Mouse (Mus musculus): ENCODE results near the gene Pla2g2e. TPM values are rescaled to one million over a fixed set of nuclear protein-coding genes. Genes with fewer than 3 reads are reported as not detected.
"Not testable (repeated sequence)": the region's sequence is repeated elsewhere in the genome, so short reads cannot be mapped to it uniquely, and the experiment has no call there.

The Pla2g2e gene
- polyA plus RNA-seq, 1 experiment from 2014 or later, result not detected

- Histone ChIP-seq H3K36me3 (no peaks in the 10 kb centered on the region), H3K4me1 (replicated peaks) (no peaks in the 10 kb centered on the region), H3K27me3 (peaks cover 14% of the 10 kb centered on the region; the same call in 1 of the 2 replicates), H3K27ac (no peak within 1 kb of the TSS), H3K9me3 (replicated peaks) (no peaks in the 10 kb centered on the region), H3K9ac (no peak within 1 kb of the TSS), H3K4me3 (replicated peaks) (no peak within 1 kb of the TSS), H3K4me2 (no peak within 1 kb of the TSS)
- ATAC-seq (ENCODE audit: low read depth), result no peak
- no peak for DNase-seq
- 41% methylated on average over 10 of the region's 10 CpGs for WGBS (ENCODE audit: insufficient replicate concordance)
Observed at GRCm38 (mm10) chr4:138863344-138863998, 14.3 kb upstream of the Pla2g2e start, which contains the start of gene Pla2g5. Gene Pla2g5 (minus strand): TSS chr4:138863482.

GRCm38 (mm10) chr4:138865092-138865491, 12.7 kb upstream of the Pla2g2e start:
- Histone ChIP-seq H3K4me1 (replicated peaks) (no peaks in the 10 kb centered on the region), H3K36me3 (no peaks in the 10 kb centered on the region), H3K27ac (no peak overlapping the region), H3K4me3 (replicated peaks) (no peak overlapping the region), H3K9ac (no peak overlapping the region), H3K27me3 (peaks cover 12% of the 10 kb centered on the region; the same call in 1 of the 2 replicates), H3K9me3 (replicated peaks) (no peaks in the 10 kb centered on the region), H3K4me2 (no peak overlapping the region)
- DNase-seq (no peak), ATAC-seq (ENCODE audit: low read depth) (no peak)
- 34% methylated on average over 5 of the region's 5 CpGs for WGBS (ENCODE audit: insufficient replicate concordance)

GRCm38 (mm10) chr4:138865991-138866390, 11.8 kb upstream of the Pla2g2e start:
- no peaks in the 10 kb centered on the region for H3K36me3 ChIP-seq
- H3K27ac ChIP-seq, result no peak overlapping the region
- no peaks in the 10 kb centered on the region for H3K4me1 ChIP-seq (replicated peaks)
- ATAC-seq (ENCODE audit: low read depth), result no peak
- WGBS (ENCODE audit: insufficient replicate concordance), result 45% methylated on average over 6 of the region's 6 CpGs
- H3K4me3 ChIP-seq (replicated peaks), result no peak overlapping the region
- no peak overlapping the region for H3K4me2 ChIP-seq
- no peaks in the 10 kb centered on the region for H3K9me3 ChIP-seq (replicated peaks)
- H3K9ac ChIP-seq, result no peak overlapping the region
- no peak for DNase-seq
- peaks cover 9% of the 10 kb centered on the region; the same call in 1 of the 2 replicates for H3K27me3 ChIP-seq

GRCm38 (mm10) chr4:138866413-138866812, 11.3 kb upstream of the Pla2g2e start:
- Histone ChIP-seq H3K9ac (no peak overlapping the region), H3K4me2 (no peak overlapping the region), H3K4me3 (replicated peaks) (no peak overlapping the region), H3K9me3 (replicated peaks) (no peaks in the 10 kb centered on the region), H3K36me3 (no peaks in the 10 kb centered on the region), H3K27ac (no peak overlapping the region), H3K27me3 (0 out of 2 replicates have a peak, but pooled peaks cover 9% of the 10 kb centered on the region), H3K4me1 (replicated peaks) (no peaks in the 10 kb centered on the region)
- WGBS (ENCODE audit: insufficient replicate concordance), result 10% methylated on average over 7 of the region's 7 CpGs
- ATAC-seq (ENCODE audit: low read depth) (no peak), DNase-seq (peak; percentile 32)

GRCm38 (mm10) chr4:138868666-138869065, 9.1 kb upstream of the Pla2g2e start:
- H3K9me3 ChIP-seq (replicated peaks), result no peaks in the 10 kb centered on the region
- H3K36me3 ChIP-seq, result no peaks in the 10 kb centered on the region
- no peak overlapping the region for H3K27ac ChIP-seq
- DNase-seq (no peak), ATAC-seq (ENCODE audit: low read depth) (no peak)
- H3K27me3 ChIP-seq, result 0 out of 2 replicates have a peak, but pooled peaks cover 9% of the 10 kb centered on the region
- no peak overlapping the region for H3K4me2 ChIP-seq
- H3K9ac ChIP-seq, result no peak overlapping the region
- 43% methylated on average over 8 of the region's 8 CpGs for WGBS (ENCODE audit: insufficient replicate concordance)
- H3K4me1 ChIP-seq (replicated peaks), result no peaks in the 10 kb centered on the region
- no peak overlapping the region for H3K4me3 ChIP-seq (replicated peaks)

- Histone ChIP-seq H3K27me3 (no peaks in the 10 kb centered on the region), H3K4me1 (replicated peaks) (no peaks in the 10 kb centered on the region), H3K27ac (no peak within 1 kb of the TSS), H3K4me2 (no peak within 1 kb of the TSS), H3K36me3 (no peaks in the 10 kb centered on the region), H3K9me3 (replicated peaks) (no peaks in the 10 kb centered on the region), H3K9ac (no peak within 1 kb of the TSS), H3K4me3 (replicated peaks) (no peak within 1 kb of the TSS)
- WGBS (ENCODE audit: insufficient replicate concordance), result 65% methylated on average over 6 of the region's 6 CpGs
- DNase-seq (no peak), ATAC-seq (ENCODE audit: low read depth) (no peak)
Observed at GRCm38 (mm10) chr4:138873864-138874263, 3.9 kb upstream of the Pla2g2e start, which contains the start of gene Gm13030. Gene Gm13030 (minus strand): TSS chr4:138873964.

- H3K27me3 ChIP-seq; DNase-seq; H3K4me1 ChIP-seq (replicated peaks); H3K36me3 ChIP-seq; H3K9ac ChIP-seq; ATAC-seq (ENCODE audit: low read depth); H3K4me2 ChIP-seq; H3K9me3 ChIP-seq (replicated peaks); H3K4me3 ChIP-seq (replicated peaks); H3K27ac ChIP-seq: not testable (repeated sequence)
- WGBS (ENCODE audit: insufficient replicate concordance), result 64% methylated on average over 2 of the region's 2 CpGs
Observed at GRCm38 (mm10) chr4:138875275-138875674, 2.5 kb upstream of the Pla2g2e start.

- Histone ChIP-seq H3K4me3 (replicated peaks) (no peak overlapping the region), H3K9me3 (replicated peaks) (no peaks in the 10 kb centered on the region), H3K4me2 (no peak overlapping the region), H3K36me3 (no peaks in the 10 kb centered on the region), H3K27ac (no peak overlapping the region), H3K27me3 (peaks cover 2% of the 10 kb centered on the region; the same call in 1 of the 2 replicates), H3K4me1 (replicated peaks) (no peaks in the 10 kb centered on the region), H3K9ac (no peak overlapping the region)
- 69% methylated on average over 2 of the region's 2 CpGs for WGBS (ENCODE audit: insufficient replicate concordance)
- DNase-seq (no peak), ATAC-seq (ENCODE audit: low read depth) (no peak)
Observed at GRCm38 (mm10) chr4:138875986-138876385, 1.8 kb upstream of the Pla2g2e start.

GRCm38 (mm10) chr4:138878783-138879182, 1.0 kb downstream of the Pla2g2e start:
- H3K27me3 ChIP-seq, result peaks cover 6% of the 10 kb centered on the region
- H3K9ac ChIP-seq, result no peak overlapping the region
- no peak overlapping the region for H3K27ac ChIP-seq
- H3K36me3 ChIP-seq, result no peaks in the 10 kb centered on the region
- ATAC-seq (ENCODE audit: low read depth) (no peak), DNase-seq (no peak)
- no peaks in the 10 kb centered on the region for H3K4me1 ChIP-seq (replicated peaks)
- H3K4me3 ChIP-seq (replicated peaks), result no peak overlapping the region
- 35% methylated on average over 8 of the region's 8 CpGs for WGBS (ENCODE audit: insufficient replicate concordance)
- no peak overlapping the region for H3K4me2 ChIP-seq
- no peaks in the 10 kb centered on the region for H3K9me3 ChIP-seq (replicated peaks)

- no peaks in the 10 kb centered on the region for H3K4me1 ChIP-seq (replicated peaks)
- H3K9me3 ChIP-seq (replicated peaks), result no peaks in the 10 kb centered on the region
- H3K4me3 ChIP-seq (replicated peaks), result no peak overlapping the region
- H3K27ac ChIP-seq, result no peak overlapping the region
- no peak overlapping the region for H3K9ac ChIP-seq
- H3K4me2 ChIP-seq, result no peak overlapping the region
- DNase-seq (no peak), ATAC-seq (ENCODE audit: low read depth) (no peak)
- peaks cover 6% of the 10 kb centered on the region for H3K27me3 ChIP-seq
- H3K36me3 ChIP-seq, result no peaks in the 10 kb centered on the region
- 72% methylated on average over 11 of the region's 11 CpGs for WGBS (ENCODE audit: insufficient replicate concordance)
Observed at GRCm38 (mm10) chr4:138879808-138880207, 2.1 kb downstream of the Pla2g2e start.

- ATAC-seq (ENCODE audit: low read depth) (no peak), DNase-seq (no peak)
- Histone ChIP-seq H3K4me2 (no peak overlapping the region), H3K36me3 (no peaks in the 10 kb centered on the region), H3K4me3 (replicated peaks) (no peak overlapping the region), H3K27me3 (peaks cover 6% of the 10 kb centered on the region), H3K9me3 (replicated peaks) (no peaks in the 10 kb centered on the region), H3K9ac (no peak overlapping the region), H3K27ac (no peak overlapping the region), H3K4me1 (replicated peaks) (no peaks in the 10 kb centered on the region)
- 67% methylated on average over 7 of the region's 7 CpGs for WGBS (ENCODE audit: insufficient replicate concordance)
Observed at GRCm38 (mm10) chr4:138880811-138881584, 3.3 kb downstream of the Pla2g2e start.

All from liver, embryonic 13.5 days (tissue).